Mouse (Mus musculus) olfactory bulb, adult 2 months (tissue): ENCODE measurements around the gene Klhl22. TPM values are rescaled to one million over a fixed set of nuclear protein-coding genes. Genes with fewer than 3 reads are reported as not detected.

Source experiments
- H3K27ac ChIP-seq: fragments of 200-500 bp; 2 replicates; pipeline ENCODE4 v1.5.1; 2012; ENCODE audit warnings: low read depth, low read length; ENCODE audit not compliant: insufficient read depth
- H3K4me1 ChIP-seq: fragments of 200-500 bp; 2 replicates; pipeline ENCODE4 v1.6.1; 2012; ENCODE audit warnings: low read length; ENCODE audit not compliant: control insufficient read depth, insufficient read depth
- H3K4me3 ChIP-seq: fragments of 200-500 bp; 2 replicates; pipeline ENCODE4 v1.5.1; 2012; ENCODE audit warnings: mild to moderate bottlenecking, low read depth, low read length, moderate library complexity; ENCODE audit not compliant: insufficient read depth
- CTCF ChIP-seq: fragments of 200-500 bp; IDR thresholded peaks from 2 replicates; pipeline ENCODE4 v1.5.1; 2012; ENCODE audit warnings: low read depth, mild to moderate bottlenecking, low read length, moderate library complexity; ENCODE audit not compliant: insufficient read depth
- POLR2A ChIP-seq: fragments of 200-500 bp; IDR thresholded peaks from 2 replicates; pipeline ENCODE4 v1.6.1; 2012; ENCODE audit warnings: mild to moderate bottlenecking, low read depth, low read length, moderate library complexity; ENCODE audit not compliant: insufficient read depth
- WGBS: fragments of 180-500 bp; shearing (Covaris S2); methylation state at CpG from one replicate; pipeline ENCODE4 v1.1.7; 2018; 5-methylcytosine and 5-hydroxymethylcytosine counted together
- polyA plus RNA-seq: library from polyadenylated mRNA; stranded (reverse); fragments of >200 nt; gene quantifications from 2 replicates; pipeline ENCODE4 v1.2.4, GENCODE M21; 2012; ENCODE audit warnings: low replicate concordance; ENCODE audit not compliant: missing spikeins, insufficient read depth, insufficient read length

The Klhl22 gene
- polyA plus RNA-seq, 1 experiment, result not detected

DNA sequence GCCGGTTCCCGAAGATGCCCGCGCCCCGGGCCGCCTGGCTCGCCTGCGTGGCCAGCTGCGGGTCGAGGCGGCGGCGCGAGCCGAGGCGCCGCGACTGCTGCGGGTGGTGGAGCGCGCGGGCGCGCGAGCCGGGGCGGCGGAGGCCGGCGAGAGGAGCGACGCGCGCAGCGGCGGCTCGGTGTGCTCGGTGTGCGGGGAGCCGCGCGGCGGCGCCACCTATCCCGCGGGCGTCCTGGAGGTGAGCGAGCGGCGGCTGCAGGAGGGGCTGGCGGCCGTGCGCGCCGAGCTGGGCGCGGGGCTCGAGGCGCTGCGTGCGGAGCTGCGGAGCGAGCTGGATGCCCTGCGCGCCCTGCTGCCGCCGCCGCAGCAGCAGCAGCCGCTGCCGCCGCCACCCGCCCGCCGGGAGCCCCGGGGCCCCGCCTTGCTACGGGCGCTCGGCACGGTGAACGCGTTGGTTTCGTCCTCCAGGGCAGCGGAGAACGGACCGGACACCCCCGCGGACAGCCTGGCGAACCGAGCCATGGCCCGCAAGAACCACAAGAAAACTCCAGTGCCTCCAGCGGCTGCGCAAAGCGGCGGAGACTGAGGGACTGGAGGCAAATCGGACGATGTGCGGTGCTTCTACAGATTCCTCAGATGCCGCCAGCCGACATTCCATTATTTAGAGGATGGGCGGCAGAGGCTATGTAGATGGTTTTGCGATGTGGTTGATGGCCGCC lies 74.4 kb downstream of the Klhl22 start:
- Histone ChIP-seq H3K27ac (peak overlapping the region; percentile 71), H3K4me3 (peak overlapping the region; percentile 68), H3K4me1 (peaks cover 17% of the 10 kb centered on the region)
- WGBS, result 8% methylated on average over 102 of the region's 103 CpGs
- TF ChIP-seq POLR2A, result no peak
- TF ChIP-seq CTCF, result no peak

DNA sequence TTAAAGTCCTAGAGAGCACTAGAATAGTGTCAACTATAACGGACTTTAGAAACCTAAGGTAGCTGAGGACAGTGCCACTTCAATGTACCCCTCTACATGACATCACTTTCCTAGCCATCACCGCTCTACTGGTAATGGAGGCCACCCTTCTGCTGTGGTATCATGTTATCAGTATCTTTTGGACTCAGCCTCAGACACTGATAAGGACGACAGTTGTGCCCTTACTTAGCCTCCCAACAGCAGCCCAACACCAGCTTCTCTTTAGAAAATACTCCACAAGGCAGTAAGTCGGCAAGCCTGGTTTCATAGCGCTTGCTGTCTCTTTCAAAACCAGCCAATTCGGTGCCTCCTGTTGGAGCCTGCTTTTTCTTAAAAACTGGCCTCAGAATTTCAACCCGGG lies 75.1 kb downstream of the Klhl22 start:
- H3K4me1 ChIP-seq, result peaks cover 17% of the 10 kb centered on the region
- peak overlapping the region; percentile 68 for H3K4me3 ChIP-seq
- TF ChIP-seq CTCF, result no peak
- no peak for TF ChIP-seq POLR2A
- WGBS, result 33% methylated on average over 7 of the region's 7 CpGs
- 0 out of 2 replicates have a peak overlapping the region, but pooled peaks have one; percentile 61 for H3K27ac ChIP-seq

DNA sequence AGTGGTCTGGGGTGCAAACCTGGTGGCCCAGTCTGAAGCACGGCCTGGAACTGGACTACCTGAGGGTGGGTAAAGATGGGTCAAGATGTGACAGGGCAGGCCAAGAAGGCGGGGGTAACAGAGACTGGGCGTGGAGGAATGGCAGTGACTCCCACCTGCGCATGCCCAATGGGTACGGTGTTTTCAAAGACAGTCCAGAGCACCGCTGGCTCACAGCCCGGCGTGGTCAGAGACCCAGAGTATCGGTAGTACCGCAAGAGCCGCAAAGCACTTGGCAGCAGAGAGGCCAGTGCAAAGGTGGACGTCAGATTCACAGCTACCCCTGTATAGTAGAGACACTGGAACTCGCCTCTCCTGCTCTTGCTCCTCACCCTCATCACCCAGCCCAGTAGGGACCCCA lies 76.1 kb downstream of the Klhl22 start:
- no peak overlapping the region for H3K27ac ChIP-seq

DNA sequence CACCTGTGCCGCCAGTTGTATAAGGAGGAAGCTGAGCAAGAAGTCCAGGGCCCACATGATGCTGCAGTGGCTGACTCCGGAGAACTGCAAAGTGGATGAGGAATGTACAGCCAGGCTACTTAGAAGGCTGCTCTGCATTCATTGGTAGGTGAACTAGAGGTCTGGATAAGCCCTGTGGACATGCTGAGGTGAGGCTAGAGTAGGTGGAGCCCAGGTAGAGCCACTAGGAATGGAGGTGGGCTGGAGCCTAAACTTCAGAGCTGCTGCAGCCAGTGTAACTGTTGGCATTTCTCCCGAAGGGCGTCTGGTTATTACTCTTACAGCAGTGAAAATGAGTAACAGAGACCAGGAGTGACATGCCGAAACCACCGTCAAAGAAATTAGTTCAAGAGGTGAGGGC lies 78.6 kb downstream of the Klhl22 start, which contains the start of gene Car15:
Gene Car15, minus strand, starts transcription at position 314 of the 400 bp plus-strand sequence.
- Histone ChIP-seq H3K4me3 (no peak within 1 kb of the TSS), H3K4me1 (peaks cover 11% of the 10 kb centered on the region), H3K27ac (no peak within 1 kb of the TSS)
- TF ChIP-seq POLR2A, result no peak
- no peak for TF ChIP-seq CTCF
- WGBS, result 83% methylated on average over 6 of the region's 6 CpGs

More for the DNA sequence above, 76.1 kb downstream of the Klhl22 start:
- TF ChIP-seq CTCF (no peak), POLR2A (no peak)
- no peak overlapping the region for H3K4me3 ChIP-seq
- WGBS, result 52% methylated on average over 13 of the region's 13 CpGs
- H3K4me1 ChIP-seq, result peaks cover 17% of the 10 kb centered on the region

DNA sequence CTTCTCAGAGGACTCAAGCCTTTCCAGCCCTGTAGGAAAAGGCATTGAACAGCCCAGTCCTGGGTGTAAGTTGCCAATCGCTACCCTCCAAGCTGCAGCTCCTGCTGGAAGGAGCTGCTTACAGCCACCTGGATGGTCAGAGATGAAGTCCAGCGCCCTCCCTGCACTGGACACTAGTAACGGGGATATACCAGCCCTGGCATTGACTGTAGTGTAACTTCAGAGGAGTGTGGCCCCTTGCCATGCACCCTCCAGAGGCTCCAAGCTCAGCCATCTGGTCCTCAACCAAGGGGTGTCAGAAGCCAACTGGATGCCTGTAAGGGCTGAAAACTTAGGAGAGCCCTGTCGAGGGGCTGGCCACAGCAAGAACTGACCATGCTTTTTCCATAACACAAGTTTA lies 80.6 kb downstream of the Klhl22 start:
- peaks cover 3% of the 10 kb centered on the region for H3K4me1 ChIP-seq
- TF ChIP-seq CTCF (no peak), POLR2A (no peak)
- WGBS, result 60% methylated on average over 4 of the region's 4 CpGs
- H3K27ac ChIP-seq, result no peak overlapping the region
- H3K4me3 ChIP-seq, result no peak overlapping the region

DNA sequence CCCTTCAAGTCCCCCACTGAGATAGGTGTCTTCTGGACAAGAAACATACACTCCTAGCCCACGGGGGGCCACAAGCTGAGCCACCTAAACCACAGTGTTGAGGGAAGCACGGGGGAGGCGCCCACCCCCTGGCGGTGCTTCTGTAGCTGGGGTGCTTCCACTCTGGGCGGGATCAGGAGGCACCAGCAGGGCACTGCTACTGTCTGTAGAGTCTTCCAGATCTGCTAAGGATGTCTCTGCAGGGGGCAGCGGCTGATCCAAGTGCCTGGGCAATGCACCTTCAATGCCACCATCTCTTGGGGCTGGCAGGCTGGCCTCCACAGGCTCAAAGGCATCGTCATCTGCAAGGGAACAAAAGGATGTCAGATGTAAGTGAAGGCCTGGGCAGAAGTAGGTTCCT lies 83.0 kb downstream of the Klhl22 start:
- no peaks in the 10 kb centered on the region for H3K4me1 ChIP-seq
- no peak overlapping the region for H3K4me3 ChIP-seq
- TF ChIP-seq CTCF, result no peak
- WGBS, result 91% methylated on average over 7 of the region's 7 CpGs
- no peak overlapping the region for H3K27ac ChIP-seq

Other genes with a start within 250 kb of the Klhl22 start
- not detected in 2 replicates for gene Thap7, start 228.5 kb upstream of the Klhl22 start, polyA plus RNA-seq
- gene Lrrc74b, start 198.4 kb upstream of the Klhl22 start, polyA plus RNA-seq, result not detected in 2 replicates
- not detected in 2 replicates for gene P2rx6, start 197.7 kb upstream of the Klhl22 start, polyA plus RNA-seq
- gene Slc7a4, start 176.4 kb upstream of the Klhl22 start, polyA plus RNA-seq, result not detected in 2 replicates
- not detected in 2 replicates for gene Smpd4, start 140.3 kb upstream of the Klhl22 start, polyA plus RNA-seq
- gene Ccdc74a, start 113.1 kb upstream of the Klhl22 start, polyA plus RNA-seq, result not detected in 2 replicates
- not detected in 2 replicates for gene Med15, start 26.7 kb upstream of the Klhl22 start, polyA plus RNA-seq
- not detected in 2 replicates for gene Scarf2, start 37.7 kb downstream of the Klhl22 start, polyA plus RNA-seq
- not detected in 2 replicates for gene B830017H08Rik, start 73.5 kb downstream of the Klhl22 start, polyA plus RNA-seq
- gene Car15, start 78.7 kb downstream of the Klhl22 start, polyA plus RNA-seq, result not detected in 2 replicates
- gene Gm20518, start 132.1 kb downstream of the Klhl22 start, polyA plus RNA-seq, result not detected in 2 replicates
- gene Tssk1, start 134.6 kb downstream of the Klhl22 start, polyA plus RNA-seq, result not detected in 2 replicates
- gene Dgcr2, start 138.9 kb downstream of the Klhl22 start, polyA plus RNA-seq, result not detected in 2 replicates
- not detected in 2 replicates for gene Tssk2, start 139.0 kb downstream of the Klhl22 start, polyA plus RNA-seq
- not detected in 2 replicates for gene Ess2, start 151.7 kb downstream of the Klhl22 start, polyA plus RNA-seq
- not detected in 2 replicates for gene Gsc2, start 155.4 kb downstream of the Klhl22 start, polyA plus RNA-seq
- not detected in 2 replicates for gene Slc25a1, start 168.6 kb downstream of the Klhl22 start, polyA plus RNA-seq
- gene Vpreb2, start 220.8 kb downstream of the Klhl22 start, polyA plus RNA-seq, result not detected in 2 replicates